Mouse (Mus musculus): ENCODE results near the gene Rdh16f2. TPM values are rescaled to one million over a fixed set of nuclear protein-coding genes. Genes with fewer than 3 reads are reported as not detected.

Rdh16f2 gene
- polyA plus RNA-seq, 1 experiment from 2014 or later, result not detected

- Histone ChIP-seq H3K9me3 (replicated peaks) (no peaks in the 10 kb centered on the region), H3K4me1 (0 out of 2 replicates have a peak, but pooled peaks cover 5% of the 10 kb centered on the region), H3K27me3 (no peaks in the 10 kb centered on the region), H3K9ac (no peak overlapping the region), H3K27ac (no peak overlapping the region), H3K36me3 (no peaks in the 10 kb centered on the region), H3K4me2 (replicated peaks) (no peak overlapping the region), H3K4me3 (no peak overlapping the region)
- no peak for ATAC-seq (ENCODE audit: low FRiP score)
- 88% methylated on average over 8 of the region's 8 CpGs for WGBS
Measured at GRCm38 (mm10) chr10:127923024-127923423, 56.8 kb downstream of the Rdh16f2 start.

- no peak overlapping the region for H3K27ac ChIP-seq
- no peak for ATAC-seq (ENCODE audit: low FRiP score)
- no peak overlapping the region for H3K4me2 ChIP-seq (replicated peaks)
- H3K9me3 ChIP-seq (replicated peaks), result no peaks in the 10 kb centered on the region
- H3K4me1 ChIP-seq, result 0 out of 2 replicates have a peak, but pooled peaks cover 5% of the 10 kb centered on the region
- no peak overlapping the region for H3K4me3 ChIP-seq
- no peaks in the 10 kb centered on the region for H3K36me3 ChIP-seq
- H3K9ac ChIP-seq, result no peak overlapping the region
- no peaks in the 10 kb centered on the region for H3K27me3 ChIP-seq
- 70% methylated on average over 7 of the region's 7 CpGs for WGBS
Measured at GRCm38 (mm10) chr10:127924597-127925378, 58.5 kb downstream of the Rdh16f2 start.

Other genes with a start within 250 kb of the Rdh16f2 start
- 111 and 115 TPM in 2 replicates for gene Lrp1, start 245.3 kb upstream of the Rdh16f2 start, polyA plus RNA-seq (2016; fragmentation: Nextera tagmentation; extraction: Ambion mirVana)
- gene Stat6, start 223.5 kb upstream of the Rdh16f2 start, polyA plus RNA-seq (2016; fragmentation: Nextera tagmentation; extraction: Ambion mirVana), result 8.8 and 11.3 TPM in 2 replicates
- gene Nemp1, start 199.6 kb upstream of the Rdh16f2 start, polyA plus RNA-seq (2016; fragmentation: Nextera tagmentation; extraction: Ambion mirVana), result 7.8 and 8.9 TPM in 2 replicates
- 6.8 and 8.9 TPM in 2 replicates for gene Nab2, start 197.9 kb upstream of the Rdh16f2 start, polyA plus RNA-seq (2016; fragmentation: Nextera tagmentation; extraction: Ambion mirVana)
- 0.33 and 0.67 TPM in 2 replicates for gene Myo1a, start 161.3 kb upstream of the Rdh16f2 start, polyA plus RNA-seq (2016; fragmentation: Nextera tagmentation; extraction: Ambion mirVana)
- not detected in 2 replicates for gene Tac2, start 142.0 kb upstream of the Rdh16f2 start, polyA plus RNA-seq (2016; fragmentation: Nextera tagmentation; extraction: Ambion mirVana)
- 5.2 and 5.3 TPM in 2 replicates for gene Zbtb39, start 126.9 kb upstream of the Rdh16f2 start, polyA plus RNA-seq (2016; fragmentation: Nextera tagmentation; extraction: Ambion mirVana)
- gene Gpr182, start 114.7 kb upstream of the Rdh16f2 start, polyA plus RNA-seq (2016; fragmentation: Nextera tagmentation; extraction: Ambion mirVana), result 0.61 and 0.70 TPM in 2 replicates
- 0.05 TPM in 1 of 2 replicates, not detected in the other for gene Rdh1, start 106.8 kb upstream of the Rdh16f2 start, polyA plus RNA-seq (2016; fragmentation: Nextera tagmentation; extraction: Ambion mirVana)
- not detected in 2 replicates for gene Rdh16f1, start 106.7 kb upstream of the Rdh16f2 start, polyA plus RNA-seq (2016; fragmentation: Nextera tagmentation; extraction: Ambion mirVana)
- gene Rdh9, start 90.1 kb upstream of the Rdh16f2 start, polyA plus RNA-seq (2016; fragmentation: Nextera tagmentation; extraction: Ambion mirVana), result 0.08 TPM in 1 of 2 replicates, not detected in the other
- not detected in 2 replicates for gene Rdh16, start 65.3 kb upstream of the Rdh16f2 start, polyA plus RNA-seq (2016; fragmentation: Nextera tagmentation; extraction: Ambion mirVana)
- gene Rdh19, start 16.5 kb upstream of the Rdh16f2 start, polyA plus RNA-seq (2016; fragmentation: Nextera tagmentation; extraction: Ambion mirVana), result not detected in 2 replicates
- gene Rdh7, start 22.3 kb downstream of the Rdh16f2 start, polyA plus RNA-seq (2016; fragmentation: Nextera tagmentation; extraction: Ambion mirVana), result not detected in 2 replicates
- gene Sdr9c7, start 32.0 kb downstream of the Rdh16f2 start, polyA plus RNA-seq (2016; fragmentation: Nextera tagmentation; extraction: Ambion mirVana), result not detected in 2 replicates
- gene Hsd17b6, start 141.1 kb downstream of the Rdh16f2 start, polyA plus RNA-seq (2016; fragmentation: Nextera tagmentation; extraction: Ambion mirVana), result not detected in 2 replicates
- gene Prim1, start 148.7 kb downstream of the Rdh16f2 start, polyA plus RNA-seq (2016; fragmentation: Nextera tagmentation; extraction: Ambion mirVana), result 50.9 and 54.1 TPM in 2 replicates
- 673 and 675 TPM in 2 replicates for gene Naca, start 169.1 kb downstream of the Rdh16f2 start, polyA plus RNA-seq (2016; fragmentation: Nextera tagmentation; extraction: Ambion mirVana)
- 495 and 513 TPM in 2 replicates for gene Ptges3, start 192.5 kb downstream of the Rdh16f2 start, polyA plus RNA-seq (2016; fragmentation: Nextera tagmentation; extraction: Ambion mirVana)
- 1,948 and 1,970 TPM in 2 replicates for gene Atp5b, start 216.8 kb downstream of the Rdh16f2 start, polyA plus RNA-seq (2016; fragmentation: Nextera tagmentation; extraction: Ambion mirVana)
- 12.8 and 15.4 TPM in 2 replicates for gene Baz2a, start 225.1 kb downstream of the Rdh16f2 start, polyA plus RNA-seq (2016; fragmentation: Nextera tagmentation; extraction: Ambion mirVana)